Mouse (Mus musculus) kidney, postnatal 36 days (tissue): Measurements from ENCODE around the gene Dhx35.

Experiments
- DNase-seq, 2 experiments: peaks; one replicate each; pipeline ENCODE4 v3.0.0; 2021 to 2022; ENCODE audit warnings: mixed read lengths in 2 of 2

Gene Dhx35

DNA sequence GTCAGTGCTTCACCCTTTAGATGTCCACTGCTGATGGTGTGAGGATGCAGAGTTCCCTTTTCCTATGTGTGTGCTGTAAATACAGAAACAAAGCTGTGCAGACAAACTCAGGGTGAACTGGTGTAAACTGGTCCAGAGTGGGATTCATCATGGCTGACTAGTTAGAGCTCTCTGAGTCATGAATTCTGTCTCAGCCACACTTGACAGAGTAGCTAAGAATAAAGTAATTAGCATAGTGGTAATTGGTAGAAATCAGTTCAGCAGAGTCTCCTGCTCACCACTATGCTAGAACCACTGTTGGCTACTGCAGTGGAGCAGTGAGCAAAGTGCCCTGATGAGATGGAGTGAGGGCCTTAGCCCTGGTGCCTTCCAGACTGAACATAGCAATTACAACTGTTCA lies 21.1 kb downstream of the Dhx35 start:
- no peak for DNase-seq

DNA sequence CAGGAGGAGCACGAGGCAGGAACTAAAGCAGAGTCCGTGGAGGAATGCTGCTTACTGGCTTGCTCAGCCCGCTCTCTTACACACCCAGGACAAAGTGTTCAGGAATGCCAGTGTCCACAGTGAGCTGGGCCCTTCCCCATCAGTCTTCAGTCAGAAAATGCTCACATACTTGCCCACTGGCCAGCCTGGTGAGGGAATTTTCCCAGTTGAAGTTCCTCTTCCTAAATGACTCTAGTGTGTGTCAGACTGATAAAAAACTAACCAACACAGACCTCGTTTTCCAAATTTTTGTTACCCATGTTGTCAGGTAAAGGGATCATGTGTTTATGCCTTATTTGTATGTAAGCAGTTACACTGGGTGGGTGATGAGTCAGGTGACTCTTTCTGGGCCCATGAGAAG lies 21.6 kb downstream of the Dhx35 start:
- no peak for DNase-seq

DNA sequence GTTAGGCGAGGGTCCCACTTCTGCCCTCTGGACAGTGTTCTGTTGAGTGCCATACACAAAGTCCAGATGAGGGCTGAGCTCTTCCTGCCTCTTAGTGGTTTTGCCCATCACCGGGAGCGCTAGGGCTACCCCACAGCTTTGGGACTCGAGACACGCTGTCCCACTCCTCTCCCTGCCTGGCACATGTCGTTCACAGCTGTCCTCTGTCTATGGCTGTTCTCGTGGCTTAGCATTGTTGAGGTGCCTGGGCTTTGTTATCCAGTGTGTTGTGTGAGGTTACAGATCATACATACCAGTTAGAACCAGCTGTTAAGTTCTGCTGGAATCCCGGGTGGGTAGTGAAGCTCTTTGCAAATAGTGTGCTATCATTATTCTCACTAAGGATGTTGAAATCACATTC lies 23.1 kb downstream of the Dhx35 start:
- DNase-seq = no peak

DNA sequence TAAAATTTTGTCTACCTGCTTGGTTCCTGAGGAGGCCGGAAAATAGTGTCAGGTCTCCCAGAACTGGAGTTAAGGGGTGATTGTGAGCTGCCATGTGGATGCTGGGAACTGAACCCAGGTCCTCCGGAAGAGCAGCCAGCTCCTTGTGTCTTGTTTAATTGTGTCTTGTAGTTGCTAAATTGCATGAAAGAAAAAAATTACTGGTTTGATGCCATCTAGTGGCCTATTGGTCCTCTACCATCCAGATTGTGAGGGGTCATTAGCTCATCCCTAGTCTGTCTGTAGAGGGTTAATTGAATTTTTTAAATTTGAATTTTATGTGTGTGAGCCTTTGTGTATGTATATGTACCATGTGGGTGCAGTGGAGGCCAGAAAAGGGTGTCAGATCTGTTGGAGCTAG lies 33.5 kb downstream of the Dhx35 start:
- DNase-seq = no peak

DNA sequence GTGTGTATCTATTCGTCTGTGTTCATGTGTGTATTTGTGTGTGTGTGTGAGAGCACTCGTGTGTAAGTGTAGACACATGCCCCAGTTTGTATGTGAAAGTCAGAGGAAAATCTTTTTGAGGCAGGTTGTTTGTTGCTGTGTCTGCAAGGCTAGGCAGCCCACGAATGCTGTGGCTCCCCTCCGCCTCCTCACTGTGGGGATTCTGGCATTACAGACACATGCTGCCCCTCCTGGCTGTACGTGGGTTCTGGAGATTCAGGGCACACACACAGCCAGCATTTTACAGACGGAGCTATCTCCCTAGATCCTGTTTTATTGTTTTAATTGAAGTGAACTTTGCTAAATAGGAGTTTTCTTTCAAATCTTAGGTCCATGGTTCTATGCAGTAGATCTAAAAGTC lies 35.1 kb downstream of the Dhx35 start:
- DNase-seq = no peak

DNA sequence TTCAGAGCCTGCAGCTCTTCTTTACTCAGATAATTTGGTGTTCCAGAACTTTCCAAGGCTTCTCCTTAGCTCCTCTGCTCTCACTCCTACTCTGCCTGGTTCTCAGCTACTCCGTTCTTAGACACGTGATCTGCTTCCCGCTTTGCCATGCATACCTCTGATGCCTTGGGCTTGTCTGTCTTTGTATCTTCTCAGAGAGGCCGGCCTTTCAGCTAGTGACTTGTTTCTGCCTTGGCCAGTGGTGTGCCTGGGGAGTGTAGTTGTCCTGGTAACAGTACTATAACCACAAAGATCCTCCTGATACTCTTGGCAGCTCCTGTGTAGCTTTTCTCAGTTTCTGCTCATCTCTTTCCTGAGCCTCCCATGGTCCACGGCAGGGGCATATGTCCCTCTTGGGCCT lies 38.6 kb downstream of the Dhx35 start:
- DNase-seq = no peak

DNA sequence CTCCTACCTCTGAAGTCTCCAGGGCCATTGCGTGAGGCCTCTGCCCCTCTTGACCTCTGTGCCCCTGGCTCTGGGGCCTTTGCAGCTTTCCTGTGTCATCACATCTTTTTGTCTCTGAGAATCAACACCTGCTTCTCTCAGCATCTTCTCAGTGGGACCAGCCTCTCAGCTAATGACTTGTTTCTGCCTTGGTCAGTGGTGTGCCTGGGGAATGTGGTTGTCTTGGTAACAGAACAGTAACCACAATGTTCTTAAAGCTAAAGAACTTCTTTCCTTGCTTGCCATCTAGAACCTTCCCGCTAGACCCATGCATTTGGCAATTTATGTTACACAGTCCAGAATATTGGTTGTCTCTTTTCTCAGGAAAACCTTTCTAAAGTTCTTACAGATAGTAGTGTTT lies 39.0 kb downstream of the Dhx35 start:
- DNase-seq = no peak

DNA sequence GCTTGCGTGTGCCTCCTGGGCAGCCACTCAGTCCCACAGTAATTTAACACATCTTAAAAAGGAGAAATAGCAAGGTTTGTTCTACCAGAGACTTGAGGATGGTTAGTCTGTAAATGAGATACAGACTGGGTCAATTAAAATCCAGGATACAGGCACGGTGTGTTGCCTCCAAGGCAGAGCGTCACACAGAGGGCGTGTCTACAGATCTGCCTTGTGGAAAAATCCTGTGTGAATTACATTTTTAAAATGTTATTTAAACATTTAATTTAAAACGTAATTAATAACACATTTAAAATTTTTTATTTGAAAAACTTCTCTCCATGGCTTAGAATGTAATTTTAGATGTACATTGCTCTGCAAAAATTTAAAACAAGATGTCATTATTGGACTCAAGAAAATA lies 48.7 kb downstream of the Dhx35 start:
- no peak for DNase-seq

DNA sequence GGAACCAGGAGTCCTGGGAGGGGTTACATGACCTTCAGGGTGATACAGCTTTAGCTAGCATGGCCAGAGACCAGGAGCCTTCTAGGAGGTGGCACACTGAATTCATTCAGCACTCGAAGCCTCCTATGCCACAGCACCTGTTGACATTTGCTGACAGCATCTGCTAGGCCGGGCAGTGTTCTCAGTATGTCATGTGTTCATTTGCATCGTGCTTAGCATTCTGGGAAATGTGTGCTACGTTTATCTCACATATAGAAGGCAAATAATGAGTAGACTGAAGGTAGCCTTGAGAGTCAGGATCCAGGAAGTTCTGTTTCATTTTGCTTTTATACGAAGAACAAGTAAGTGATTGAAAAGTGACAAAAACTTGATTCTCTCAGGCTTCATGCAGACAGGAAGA lies 50.4 kb downstream of the Dhx35 start:
- no peak for DNase-seq

DNA sequence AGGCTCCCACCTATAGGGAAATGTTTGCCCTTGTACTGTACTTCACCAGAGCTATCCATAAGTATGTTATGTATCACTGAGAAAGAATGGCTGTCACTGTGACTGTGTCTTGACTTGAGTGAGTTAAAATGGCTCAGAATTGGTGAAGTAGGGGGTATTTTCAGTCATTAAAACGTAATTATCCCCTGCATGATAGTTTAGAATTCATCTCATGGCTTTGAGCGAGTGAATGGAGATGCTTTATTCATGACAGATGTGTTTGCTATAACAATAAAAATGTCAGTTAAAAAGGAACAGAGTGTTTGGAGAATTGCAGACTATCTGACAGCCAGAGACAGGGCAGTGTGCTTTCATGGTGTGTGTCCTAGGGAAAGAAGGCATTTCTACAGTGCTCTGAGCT lies 51.6 kb downstream of the Dhx35 start:
- no peak for DNase-seq

DNA sequence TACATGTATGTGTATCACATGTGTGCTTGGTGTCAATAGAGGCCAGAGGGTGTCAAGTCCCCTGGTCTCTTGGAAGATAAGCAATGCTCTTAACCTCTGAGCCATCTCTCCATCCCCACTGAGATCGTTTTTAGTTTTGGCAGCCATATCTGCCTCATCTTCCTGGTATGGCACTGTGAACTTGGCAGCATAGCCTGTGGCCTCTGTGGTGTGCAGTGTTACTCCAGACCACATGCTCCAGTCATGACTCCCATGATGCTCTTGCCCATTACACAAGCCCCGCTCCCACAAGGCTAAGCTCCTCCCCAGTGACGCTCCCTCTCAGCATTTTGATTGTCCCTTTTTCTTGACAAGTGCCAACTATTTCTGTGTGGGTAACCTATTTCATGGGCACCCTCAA lies 53.4 kb downstream of the Dhx35 start:
- no peak for DNase-seq

DNA sequence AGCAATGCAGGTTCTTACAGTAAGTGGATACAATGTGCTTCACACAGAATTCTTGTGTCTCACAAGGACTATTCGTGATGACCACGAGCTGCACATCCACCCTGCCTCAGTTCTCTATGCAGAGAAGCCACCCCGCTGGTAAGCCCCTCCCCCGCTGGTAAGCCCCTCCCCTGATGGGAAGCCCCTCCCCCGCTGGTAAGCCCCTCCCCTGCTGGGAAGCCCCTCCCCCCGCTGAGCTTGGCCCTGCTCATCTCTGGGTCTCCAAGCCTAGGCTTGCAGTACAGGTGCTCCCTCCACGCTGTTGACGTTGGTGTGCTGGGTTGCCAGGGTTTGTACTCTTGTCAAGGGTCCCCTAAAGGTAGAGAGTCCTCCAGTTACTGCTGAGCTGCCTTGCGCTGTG lies 54.8 kb downstream of the Dhx35 start:
- DNase-seq = no peak

DNA sequence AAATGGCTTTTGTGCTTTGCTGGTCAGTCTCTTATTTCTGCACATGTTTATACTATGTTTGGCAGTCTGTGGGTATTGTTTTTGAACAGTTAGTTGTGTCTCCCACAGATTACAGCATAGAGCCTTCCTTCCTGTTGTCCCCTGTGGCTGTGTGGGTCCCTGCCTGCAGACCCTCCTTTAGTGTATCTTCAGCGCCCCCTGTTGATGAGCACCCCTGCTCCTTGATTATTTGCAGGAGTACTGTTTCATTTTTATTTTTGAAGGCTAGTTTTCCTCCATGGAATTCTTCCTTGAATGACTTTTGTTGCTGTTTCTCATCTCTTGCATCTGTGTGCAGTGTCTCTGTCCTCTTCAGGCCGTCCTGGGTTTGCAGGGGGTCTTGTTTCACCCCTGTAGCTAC lies 58.0 kb downstream of the Dhx35 start:
- peak; percentile 28 to 78 for DNase-seq

DNA sequence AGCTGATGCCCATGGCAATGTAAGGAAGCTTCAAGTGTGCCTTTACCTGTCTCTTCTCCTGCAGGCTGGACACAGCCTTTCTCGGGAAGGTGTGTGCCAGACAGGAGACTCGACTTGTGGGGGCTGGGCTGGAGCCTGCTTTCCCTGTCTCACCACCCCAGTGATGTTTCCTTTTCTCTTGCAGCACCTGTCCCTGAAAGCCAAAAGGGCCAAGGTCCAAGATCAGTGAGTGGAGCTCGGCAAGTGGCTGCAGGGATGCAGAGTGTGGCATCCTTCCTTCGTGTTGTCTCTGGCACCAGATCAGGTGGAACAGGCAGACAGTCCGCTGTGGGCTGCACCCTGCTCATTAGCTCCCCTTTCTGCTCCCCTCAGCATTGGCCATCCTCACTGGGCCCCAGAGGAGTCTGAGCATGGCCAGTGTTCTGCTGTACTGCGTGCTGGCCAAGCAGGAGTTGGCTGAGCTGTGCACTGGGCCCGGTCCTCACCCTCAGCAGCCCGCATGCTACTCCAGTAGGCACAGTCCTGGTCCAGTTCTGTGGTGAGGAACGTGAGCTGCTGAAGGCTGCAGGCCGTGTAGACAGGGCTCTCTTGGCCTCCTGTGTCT lies 62.4 kb downstream of the Dhx35 start:
- DNase-seq = peak in 1 of 2 experiments; percentile 14

DNA sequence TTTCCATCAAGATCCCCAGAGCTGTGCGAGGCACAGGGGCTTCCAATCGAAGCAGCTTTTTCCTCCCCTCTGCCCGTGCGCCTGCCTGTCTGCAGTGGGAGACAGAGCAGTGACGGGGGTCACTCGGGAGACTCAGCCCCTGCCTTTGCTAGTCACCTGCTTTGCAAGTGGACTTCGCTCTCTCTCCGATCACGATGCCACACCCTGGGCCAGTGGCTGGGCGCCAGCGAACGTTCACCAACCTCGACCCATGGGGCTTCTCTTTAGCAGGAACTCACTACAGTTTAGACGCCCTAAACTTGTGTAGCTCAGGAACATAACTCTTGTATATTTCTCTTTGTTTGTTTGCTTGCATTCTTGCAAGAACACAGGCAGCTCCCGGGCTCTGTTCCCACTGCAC lies 63.0 kb downstream of the Dhx35 start:
- peak; percentile 39 to 73 for DNase-seq

DNA sequence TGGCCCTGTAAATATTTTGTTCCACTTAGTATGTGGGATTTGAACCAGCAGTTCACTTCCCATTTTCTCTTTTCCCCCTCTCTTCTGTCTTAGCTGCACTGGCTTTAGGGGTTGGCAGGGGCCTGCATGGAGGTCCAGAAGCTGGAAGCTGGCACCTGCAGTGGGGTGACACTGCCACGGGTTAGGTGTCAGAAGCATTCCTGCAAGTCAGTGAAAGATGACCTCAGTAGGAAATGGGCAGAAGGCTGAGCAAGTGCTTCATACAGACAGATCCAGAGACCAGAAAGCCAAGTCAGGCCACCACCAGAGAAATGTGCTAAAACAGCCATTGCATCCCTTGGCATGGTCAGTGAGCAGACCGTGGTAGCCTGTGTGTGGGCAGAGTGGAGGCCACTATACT lies 66.5 kb downstream of the Dhx35 start:
- DNase-seq = no peak

DNA sequence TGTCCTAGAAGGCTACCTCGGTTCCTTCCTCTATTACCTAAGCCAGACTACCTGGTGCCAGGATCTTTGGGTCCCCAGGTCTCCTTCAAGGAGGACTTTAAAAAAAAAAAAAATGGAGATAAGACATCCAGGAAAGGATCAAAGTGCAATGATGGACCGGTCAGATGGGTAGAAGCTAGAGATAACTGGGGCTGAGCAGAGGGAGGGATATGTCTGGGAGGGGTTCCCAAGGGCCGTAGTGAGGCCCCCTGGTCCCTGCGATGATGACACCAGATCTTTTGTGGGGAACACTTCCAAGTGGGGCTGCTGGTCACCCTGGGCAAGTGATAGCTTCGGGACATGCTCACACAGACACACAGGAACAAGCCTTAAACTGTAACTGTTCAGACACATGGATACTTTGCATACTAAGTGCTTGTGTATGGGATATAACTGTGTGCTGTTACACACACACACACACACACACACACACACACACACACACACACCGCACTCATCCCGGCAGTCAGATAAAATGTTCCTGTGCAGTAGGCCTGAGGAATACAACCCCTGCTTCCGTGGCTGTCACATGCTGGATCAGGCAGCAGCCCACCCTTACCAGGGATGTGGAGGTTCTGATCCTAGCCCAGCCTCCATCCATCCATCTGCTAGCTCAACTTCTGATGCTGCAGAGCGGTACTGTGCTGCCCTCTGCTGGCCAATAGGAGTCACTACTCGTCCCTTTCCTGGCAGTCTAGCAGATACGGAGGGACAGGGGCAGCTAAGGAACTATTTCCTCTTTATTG lies 68.9 kb downstream of the Dhx35 start:
- DNase-seq = peak; percentile 24 to 79

DNA sequence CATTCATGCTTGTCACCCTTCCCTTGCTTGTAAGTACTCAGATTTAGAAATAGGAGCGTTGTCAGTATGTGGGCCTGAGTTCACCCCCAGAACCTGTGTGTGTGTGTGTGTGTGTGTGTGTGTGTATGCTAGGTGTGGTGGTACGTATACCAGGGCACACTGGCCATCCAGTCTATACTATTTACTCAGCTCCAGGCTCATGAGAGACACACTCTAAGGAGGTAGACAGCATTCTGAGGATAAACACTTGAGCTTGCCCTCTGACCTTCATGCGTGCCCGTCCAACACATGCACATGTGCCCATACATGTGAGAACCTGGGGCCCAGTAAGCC lies 69.5 kb downstream of the Dhx35 start:
- DNase-seq = no peak

DNA sequence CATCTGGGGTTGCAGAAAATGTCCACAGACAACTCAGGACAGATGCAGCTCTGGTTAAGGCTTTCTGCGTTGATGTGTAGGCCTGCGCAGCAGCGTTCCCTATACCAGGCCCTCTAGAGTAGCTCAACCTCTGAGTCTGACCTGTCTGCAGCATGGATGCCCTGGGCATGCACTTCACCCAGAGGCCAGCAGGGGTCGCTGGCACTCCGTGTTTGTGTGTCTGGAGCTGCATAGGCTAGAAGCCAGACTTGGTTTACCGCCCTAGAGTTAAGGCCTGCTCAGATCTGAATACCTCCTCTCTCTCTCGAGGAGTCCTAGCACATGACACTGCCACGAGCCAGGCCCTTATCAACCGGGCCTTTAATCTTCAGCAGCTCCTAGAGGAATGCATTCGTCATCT lies 70.8 kb downstream of the Dhx35 start:
- peak; percentile 52 to 86 for DNase-seq

DNA sequence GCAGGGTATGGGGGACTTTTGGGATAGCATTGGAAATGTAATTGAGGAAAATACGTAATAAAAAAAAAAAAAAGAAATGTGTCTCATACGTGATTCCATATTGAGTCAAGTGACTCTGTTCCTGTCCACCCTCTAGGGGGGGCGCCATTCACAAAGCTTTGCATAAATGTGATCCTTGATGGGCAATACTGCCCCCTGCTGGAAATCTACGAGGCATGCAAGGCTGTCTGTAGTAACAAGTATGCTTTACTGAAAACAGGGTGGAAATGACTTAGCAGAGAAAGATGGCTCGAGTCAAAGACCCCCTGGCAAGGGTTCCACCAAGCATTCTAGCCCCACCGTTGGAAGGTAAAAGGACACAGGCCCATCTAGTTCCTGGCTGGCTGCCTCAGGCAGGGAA lies 92.0 kb downstream of the Dhx35 start:
- DNase-seq = peak; percentile 18 to 51

DNA sequence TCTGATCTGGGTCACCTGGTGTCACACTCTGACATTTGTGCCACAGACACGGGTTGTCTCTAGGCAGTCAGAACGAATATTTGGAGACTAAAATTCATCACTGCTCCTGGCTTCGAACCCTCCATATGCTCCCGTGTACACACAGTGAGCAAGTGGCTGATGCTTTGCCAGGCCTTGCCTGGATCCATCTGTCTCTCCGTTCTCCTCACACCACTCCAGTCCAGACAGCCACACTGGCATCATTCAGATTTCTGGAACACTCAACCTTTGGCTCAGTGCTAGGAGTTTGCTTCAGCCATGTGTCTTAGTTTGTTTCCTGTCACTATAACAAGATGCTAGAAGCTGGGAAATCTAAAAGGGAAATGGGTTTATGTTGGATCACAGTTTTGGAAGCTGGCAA lies 93.9 kb downstream of the Dhx35 start:
- no peak for DNase-seq

DNA sequence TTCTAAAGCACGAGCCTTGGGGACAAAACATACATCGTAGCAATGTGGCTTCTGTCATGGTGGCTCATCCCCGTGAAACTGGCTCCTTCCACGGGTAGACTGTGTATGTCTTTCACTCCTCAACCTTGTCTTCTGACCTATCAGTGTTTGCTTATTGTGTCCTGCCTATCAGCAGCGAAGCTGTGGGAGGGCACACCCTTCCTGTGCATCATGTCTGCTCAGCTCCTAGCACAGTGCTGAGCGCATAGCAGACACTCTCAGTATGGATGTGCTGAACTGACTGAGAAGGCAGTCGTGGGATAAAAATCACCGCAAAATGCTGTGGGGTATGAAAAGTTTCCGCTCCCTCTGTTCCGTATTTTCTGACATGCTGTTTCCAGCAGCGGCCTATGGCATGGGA lies 94.6 kb downstream of the Dhx35 start:
- no peak for DNase-seq

DNA sequence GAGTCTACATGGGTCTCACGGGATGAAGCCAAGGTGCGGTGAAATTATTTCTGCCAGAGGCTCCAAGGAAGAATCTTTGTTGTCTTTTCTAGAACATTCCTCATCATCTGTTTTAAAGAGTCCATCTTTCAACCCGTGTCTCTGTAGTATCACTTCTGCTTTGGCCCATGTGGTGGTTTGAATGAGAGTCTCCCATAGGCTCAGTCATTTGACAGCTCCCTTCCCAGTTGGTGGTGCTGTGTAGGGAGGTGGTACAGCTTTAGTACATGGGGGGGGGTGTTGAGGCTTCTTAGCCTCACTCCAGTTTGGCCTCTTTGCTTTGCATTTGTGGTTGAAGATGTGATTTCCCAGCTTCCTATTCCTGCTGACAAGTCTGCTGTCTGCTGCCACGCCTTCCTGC lies 96.7 kb downstream of the Dhx35 start:
- DNase-seq = no peak

DNA sequence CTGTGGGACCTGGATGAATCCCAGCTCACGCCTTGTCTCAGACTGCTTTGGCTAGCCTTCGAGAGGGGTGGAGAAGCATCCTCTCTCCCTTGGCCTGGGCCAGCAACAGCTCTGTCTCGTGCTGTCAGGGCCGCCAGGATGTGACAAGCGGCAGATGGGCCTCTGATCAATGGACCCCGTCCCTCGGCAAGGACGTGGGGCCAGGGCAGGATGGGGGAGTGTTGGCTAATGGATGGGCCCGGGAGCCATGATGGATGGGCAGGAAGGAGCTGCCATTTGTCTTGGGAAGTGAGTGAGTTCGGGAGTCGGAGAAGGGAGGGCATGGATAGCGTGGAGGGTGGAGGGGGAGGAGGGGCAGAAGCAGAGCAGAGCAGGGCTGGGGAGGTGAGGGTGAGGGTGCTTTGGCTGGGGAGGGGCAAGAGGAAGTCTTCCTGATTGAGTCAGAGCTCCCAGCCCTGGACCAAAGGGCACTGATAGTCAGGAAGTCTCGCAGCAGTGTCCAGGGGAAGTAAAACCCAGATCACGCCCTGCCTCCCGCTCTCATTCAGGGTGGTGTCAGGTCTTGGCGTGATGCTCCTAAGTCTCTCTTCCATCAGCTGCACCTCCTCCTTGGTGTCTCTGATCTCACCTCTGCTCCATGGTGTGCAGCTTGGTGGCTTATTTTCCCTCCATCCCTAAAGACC lies 98.7 kb downstream of the Dhx35 start:
- DNase-seq = peak; percentile 3 to 4
